Mouse (Mus musculus) embryonic fibroblast, embryonic 13.5 days (primary cell): ENCODE results near the gene Vmn1r197. TPM values are rescaled to one million over a fixed set of nuclear protein-coding genes. Genes with fewer than 3 reads are reported as not detected.
"Not testable (repeated sequence)": the region's sequence is repeated elsewhere in the genome, so short reads cannot be mapped to it uniquely, and the experiment has no call there.

Experiments used
- H3K27ac ChIP-seq: 2 replicates; pipeline ENCODE4 v1.5.1; 2012; ENCODE audit warnings: low read length, control low read depth, inconsistent platforms; ENCODE audit not compliant: insufficient read depth
- H3K4me1 ChIP-seq: 2 replicates; pipeline ENCODE4 v1.6.1; 2011; ENCODE audit warnings: low read length; ENCODE audit not compliant: control insufficient read depth, insufficient read depth
- H3K4me3 ChIP-seq: 2 replicates; pipeline ENCODE4 v1.5.1; 2011; ENCODE audit warnings: mild to moderate bottlenecking, control low read depth, low read length; ENCODE audit not compliant: insufficient read depth
- CTCF ChIP-seq: IDR thresholded peaks from 2 replicates; pipeline ENCODE4 v1.5.1; 2011; ENCODE audit warnings: mild to moderate bottlenecking, control low read depth, low read length, moderate library complexity, borderline replicate concordance; ENCODE audit not compliant: insufficient read depth
- POLR2A ChIP-seq: IDR thresholded peaks from 2 replicates; pipeline ENCODE4 v1.6.1; 2011; ENCODE audit warnings: low read depth, mild to moderate bottlenecking, control low read depth, low read length, moderate library complexity
- polyA plus RNA-seq: library from polyadenylated mRNA; stranded (reverse); fragments of >200 nt; gene quantifications from 2 replicates; pipeline ENCODE4 v1.2.4, GENCODE M21; 2011; ENCODE audit warnings: low read depth; ENCODE audit not compliant: missing spikeins, insufficient read length

Vmn1r197 gene
- polyA plus RNA-seq: not detected in 2 replicates

- no peak for TF ChIP-seq POLR2A
- TF ChIP-seq CTCF: no peak
- H3K4me1 ChIP-seq: no peaks in the 10 kb centered on the region
- H3K4me3 ChIP-seq: no peak within 1 kb of the TSS
- H3K27ac ChIP-seq: no peak within 1 kb of the TSS
These were observed at the start of gene Vmn1r197 for GRCm38 (mm10) chr13:22324289-22324688. TSS of gene Vmn1r197 (plus strand) at chr13:22324589.

DNA sequence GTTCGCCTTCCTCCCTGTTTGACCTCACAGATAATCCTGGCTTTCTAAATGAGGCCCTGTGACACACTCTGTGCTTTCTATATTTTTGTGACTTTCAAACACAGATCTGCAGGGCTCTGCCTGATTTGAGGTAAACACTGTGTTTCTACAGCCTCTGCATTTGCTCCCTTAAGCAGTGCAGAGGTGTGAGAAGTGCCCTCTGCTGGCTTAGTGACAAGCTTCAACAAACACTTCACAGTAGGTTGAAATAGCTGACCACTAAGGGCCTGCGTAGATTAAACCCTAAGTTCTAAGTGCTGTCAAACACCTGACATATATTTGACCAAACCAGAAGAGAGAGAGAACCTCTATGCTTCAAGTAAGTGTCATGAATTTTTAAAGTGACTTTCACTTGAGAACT lies 39.8 kb upstream of the Vmn1r197 start:
- no peak overlapping the region for H3K4me3 ChIP-seq
- no peak for TF ChIP-seq CTCF
- no peak for TF ChIP-seq POLR2A
- no peak overlapping the region for H3K27ac ChIP-seq
- H3K4me1 ChIP-seq: no peaks in the 10 kb centered on the region

DNA sequence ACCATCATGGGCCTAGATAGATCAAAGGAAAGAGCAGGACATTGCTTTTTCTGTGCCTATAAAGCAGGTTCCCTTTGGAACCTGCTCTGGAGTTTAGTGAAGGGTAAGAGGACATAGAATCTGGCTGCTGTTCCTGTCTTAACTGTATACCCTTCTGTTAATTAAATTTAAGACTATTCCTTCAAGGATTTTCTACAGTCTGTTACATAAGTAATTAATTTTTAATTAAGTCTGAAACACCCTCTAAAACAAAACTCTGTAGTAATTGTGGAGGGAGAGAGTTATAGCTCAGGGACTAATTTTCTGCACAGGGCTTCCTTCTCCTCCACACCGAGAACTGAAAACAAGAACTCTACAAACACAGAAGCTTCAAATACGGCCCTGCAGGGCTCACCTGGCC lies 34.8 kb upstream of the Vmn1r197 start, which contains the start of gene Vmn1r196:
Vmn1r196 (plus strand) TSS at position 301 of the 400 bp plus-strand sequence.
- TF ChIP-seq CTCF (no peak), POLR2A (no peak)
- no peaks in the 10 kb centered on the region for H3K4me1 ChIP-seq
- no peak within 1 kb of the TSS for H3K27ac ChIP-seq
- no peak within 1 kb of the TSS for H3K4me3 ChIP-seq

GRCm38 (mm10) chr13:22308075-22308474 lies 16.3 kb upstream of the Vmn1r197 start:
- not testable (repeated sequence) for H3K4me3 ChIP-seq, H3K27ac ChIP-seq, H3K4me1 ChIP-seq

DNA sequence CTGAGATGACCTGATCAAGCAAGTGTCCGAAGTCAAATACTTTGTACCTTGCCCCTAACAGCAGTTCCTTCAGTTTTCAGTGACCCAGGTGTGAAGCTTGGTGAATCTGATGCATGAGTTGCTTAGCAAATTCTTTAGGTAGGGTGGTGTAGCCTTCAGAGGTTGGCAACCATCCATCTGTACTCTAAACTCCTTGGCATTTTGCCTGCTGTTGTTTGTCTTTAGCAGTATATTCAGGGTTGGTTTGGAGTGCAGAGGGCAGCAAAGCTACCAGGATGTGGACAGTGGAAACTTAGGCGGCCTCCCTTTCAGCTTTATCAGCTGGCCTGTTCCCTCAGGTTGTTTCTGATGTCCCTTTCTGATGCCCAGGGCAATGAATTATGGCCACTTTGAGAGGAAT lies 9.0 kb upstream of the Vmn1r197 start:
- TF ChIP-seq CTCF (no peak), POLR2A (no peak)
- H3K4me1 ChIP-seq: no peaks in the 10 kb centered on the region
- no peak overlapping the region for H3K4me3 ChIP-seq
- no peak overlapping the region for H3K27ac ChIP-seq

- H3K4me1 ChIP-seq: no peaks in the 10 kb centered on the region
- no peak for TF ChIP-seq CTCF
- TF ChIP-seq POLR2A: no peak
- H3K27ac ChIP-seq: no peak overlapping the region
- no peak overlapping the region for H3K4me3 ChIP-seq
These were observed 7.0 kb upstream of the Vmn1r197 start for GRCm38 (mm10) chr13:22317366-22317765.

GRCm38 (mm10) chr13:22320091-22320490 lies 4.3 kb upstream of the Vmn1r197 start:
- Histone ChIP-seq H3K4me1 (no peaks in the 10 kb centered on the region), H3K4me3 (no peak overlapping the region)
- TF ChIP-seq CTCF: no peak
- no peak for TF ChIP-seq POLR2A

DNA sequence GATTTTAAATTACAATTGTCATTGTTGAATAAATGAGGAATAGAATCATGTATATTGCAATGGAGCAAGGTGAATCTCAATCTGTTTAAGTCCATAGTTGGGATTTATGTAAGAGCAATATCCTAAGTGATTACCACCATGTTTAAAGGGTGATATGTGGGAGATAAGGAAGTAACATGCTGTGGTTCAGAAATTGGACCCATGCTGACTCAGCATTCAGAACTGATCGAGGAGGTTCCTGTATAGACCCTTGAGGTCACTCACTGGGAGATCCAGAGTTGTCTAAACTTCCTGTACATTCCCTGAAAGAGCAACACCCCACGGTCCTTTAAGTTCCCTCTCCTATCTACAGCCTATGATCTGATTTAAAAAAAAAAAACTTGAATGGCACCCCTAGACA lies 8.9 kb downstream of the Vmn1r197 start:
- TF ChIP-seq POLR2A (no peak), CTCF (no peak)
- Histone ChIP-seq H3K27ac (no peak overlapping the region), H3K4me3 (no peak overlapping the region), H3K4me1 (no peaks in the 10 kb centered on the region)

More at GRCm38 (mm10) chr13:22320091-22320490, 4.3 kb upstream of the Vmn1r197 start:
- no peak overlapping the region for H3K27ac ChIP-seq

DNA sequence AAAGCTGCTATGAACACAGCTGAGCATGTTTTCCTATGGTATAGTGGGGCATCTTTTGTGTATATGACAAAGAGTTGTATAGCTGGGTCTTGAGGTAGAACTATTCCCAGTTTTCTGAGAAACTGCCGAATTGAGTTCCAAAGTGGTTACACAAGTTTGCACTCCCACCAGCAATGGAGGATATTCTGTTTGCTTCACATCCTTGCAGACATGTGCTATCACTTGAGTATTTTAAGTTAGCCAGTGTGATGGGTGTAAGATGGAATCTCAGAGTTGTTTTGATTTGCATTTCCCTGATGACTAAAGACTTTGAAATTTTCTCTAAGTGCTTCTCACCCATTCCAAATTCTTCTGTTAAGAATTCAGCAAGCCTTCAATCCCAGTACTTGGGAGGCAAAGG lies 11.2 kb downstream of the Vmn1r197 start:
- H3K27ac ChIP-seq: no peak overlapping the region
- H3K4me1 ChIP-seq: no peaks in the 10 kb centered on the region
- H3K4me3 ChIP-seq: no peak overlapping the region
- no peak for TF ChIP-seq POLR2A
- TF ChIP-seq CTCF: no peak

- no peak for TF ChIP-seq CTCF
- TF ChIP-seq POLR2A: no peak
- Histone ChIP-seq H3K4me1 (no peaks in the 10 kb centered on the region), H3K4me3 (no peak within 1 kb of the TSS), H3K27ac (no peak within 1 kb of the TSS)
These were observed 25.7 kb downstream of the Vmn1r197 start, which contains the start of gene Vmn1r198 for GRCm38 (mm10) chr13:22350064-22350463. TSS of gene Vmn1r198 (plus strand) at chr13:22350364.

DNA sequence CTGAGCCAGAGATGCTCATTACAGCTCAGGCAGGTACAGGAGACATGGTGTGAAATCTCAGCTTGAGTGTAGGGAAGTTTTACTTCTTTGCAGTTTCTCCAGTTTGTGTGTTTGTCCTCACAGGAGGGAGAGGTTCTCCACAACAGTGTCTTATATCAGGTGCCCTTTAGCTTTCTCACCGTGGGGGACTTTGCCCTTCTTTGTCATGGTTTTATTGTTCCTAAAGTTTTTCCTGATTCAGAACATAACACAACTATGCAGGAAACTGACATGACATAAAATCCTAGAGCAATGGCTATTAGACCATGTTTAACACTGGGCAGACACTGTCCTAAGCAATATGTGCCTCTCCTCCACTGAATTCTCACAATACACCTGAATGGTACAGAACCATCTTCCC lies 26.4 kb downstream of the Vmn1r197 start:
- no peaks in the 10 kb centered on the region for H3K4me1 ChIP-seq
- H3K27ac ChIP-seq: no peak overlapping the region
- TF ChIP-seq CTCF (no peak), POLR2A (no peak)
- H3K4me3 ChIP-seq: no peak overlapping the region
